Mouse (Mus musculus) midbrain, embryonic 10.5 days (tissue): ENCODE data around the gene Gm20388. TPM values are rescaled to one million over a fixed set of nuclear protein-coding genes. Genes with fewer than 3 reads are reported as not detected.

Source experiments
- DNase-seq: peaks from one replicate; pipeline ENCODE4 v3.0.0-alpha.2; 2017; ENCODE audit warnings: low spot score
- H3K27ac ChIP-seq: fragments of 300-500 bp; sonication (generic); replicated peaks from 2 replicates; pipeline ENCODE4 v1.5.1; 2016; ENCODE audit warnings: mild to moderate bottlenecking
- H3K27me3 ChIP-seq: fragments of 300-500 bp; sonication (generic); 2 replicates; pipeline ENCODE4 v1.6.1; 2016; ENCODE audit warnings: low read depth, mild to moderate bottlenecking; ENCODE audit not compliant: poor library complexity, severe bottlenecking
- H3K36me3 ChIP-seq: fragments of 300-500 bp; sonication (generic); 2 replicates; pipeline ENCODE4 v1.6.1; 2016; ENCODE audit warnings: mild to moderate bottlenecking, moderate library complexity
- H3K4me1 ChIP-seq: fragments of 300-500 bp; sonication (generic); 2 replicates; pipeline ENCODE4 v1.6.1; 2016
- H3K4me3 ChIP-seq: fragments of 300-500 bp; sonication (generic); 2 replicates; pipeline ENCODE4 v1.5.1; 2016; ENCODE audit warnings: mild to moderate bottlenecking, moderate library complexity
- H3K9me3 ChIP-seq: fragments of 300-500 bp; sonication (generic); replicated peaks from 2 replicates; pipeline ENCODE4 v1.6.1; 2016; ENCODE audit warnings: mild to moderate bottlenecking
- WGBS: fragments of 180-500 bp; shearing (Covaris S2); methylation state at CpG from one replicate; pipeline ENCODE4 v1.1.7; 2016; 5-methylcytosine and 5-hydroxymethylcytosine counted together
- polyA plus RNA-seq: library from polyadenylated mRNA; unstranded; fragments of >200 nt; fragmentation: Nextera tagmentation; extraction: Ambion mirVana; gene quantifications from 2 replicates; pipeline ENCODE4 v1.2.1, GENCODE M21; 2016

Gene Gm20388
- polyA plus RNA-seq, 1 experiment from 2014 or later, result 7.1 TPM

GRCm38 (mm10) chr8:122157689-122158088, 2247.0 kb downstream of the Gm20388 start:
- DNase-seq, result no peak
- no peaks in the 10 kb centered on the region for H3K9me3 ChIP-seq
- H3K27me3 ChIP-seq, result no peaks in the 10 kb centered on the region
- 80% methylated on average over 12 of the region's 12 CpGs for WGBS
- H3K4me1 ChIP-seq, result peaks cover 20% of the 10 kb centered on the region
- H3K4me3 ChIP-seq, result no peak overlapping the region
- H3K27ac ChIP-seq, result no peak overlapping the region
- H3K36me3 ChIP-seq, result no peaks in the 10 kb centered on the region

DNA sequence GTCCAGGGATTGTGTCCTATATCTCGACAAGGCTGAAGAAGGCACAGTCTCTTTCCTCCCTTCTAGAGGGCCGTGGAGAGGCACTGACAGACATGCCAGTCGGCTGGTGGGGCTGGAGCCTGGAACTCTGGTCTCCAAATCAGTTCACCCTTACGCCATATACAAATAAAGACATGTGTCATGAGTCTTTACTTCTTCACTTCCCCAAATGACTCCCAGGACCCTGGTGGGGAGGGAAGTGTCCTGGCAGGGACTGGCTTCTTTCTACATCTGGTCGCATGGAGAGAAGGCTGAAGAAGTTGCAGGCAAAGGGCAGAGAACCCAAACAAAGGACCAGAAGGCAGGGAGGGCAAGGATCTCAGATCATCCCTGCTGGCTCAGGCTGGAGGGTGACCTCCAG, 2249.5 kb downstream of the Gm20388 start:
- Histone ChIP-seq H3K4me1 (peaks cover 12% of the 10 kb centered on the region), H3K36me3 (no peaks in the 10 kb centered on the region), H3K4me3 (no peak overlapping the region), H3K9me3 (no peaks in the 10 kb centered on the region), H3K27ac (no peak overlapping the region), H3K27me3 (no peaks in the 10 kb centered on the region)
- WGBS, result 82% methylated on average over 5 of the region's 5 CpGs
- DNase-seq, result no peak

DNA sequence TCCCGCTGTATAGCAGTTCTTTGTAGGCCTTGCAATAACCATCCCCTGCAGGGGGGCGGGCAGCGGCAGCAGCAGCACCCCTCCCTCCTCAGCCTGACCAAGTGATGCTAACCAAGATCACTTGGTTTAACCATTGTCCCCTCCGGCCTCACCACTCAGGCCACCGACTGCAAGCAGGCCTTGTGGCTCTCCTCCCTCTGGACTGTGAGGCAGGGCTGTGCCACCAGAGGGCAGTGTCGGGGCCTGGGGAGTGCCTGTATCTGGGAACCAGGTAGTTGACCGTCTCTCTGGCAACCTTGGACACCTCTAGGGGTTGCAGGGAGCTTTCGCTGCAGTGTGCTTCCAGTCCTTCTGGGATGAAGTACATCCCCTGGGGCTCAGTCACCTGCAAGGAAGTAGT, 2252.4 kb downstream of the Gm20388 start:
- DNase-seq, result peak; percentile 74
- 36% methylated on average over 8 of the region's 8 CpGs for WGBS
- Histone ChIP-seq H3K27me3 (no peaks in the 10 kb centered on the region), H3K4me3 (no peak overlapping the region), H3K9me3 (no peaks in the 10 kb centered on the region), H3K4me1 (0 out of 2 replicates have a peak, but pooled peaks cover 6% of the 10 kb centered on the region), H3K36me3 (no peaks in the 10 kb centered on the region), H3K27ac (no peak overlapping the region)

DNA sequence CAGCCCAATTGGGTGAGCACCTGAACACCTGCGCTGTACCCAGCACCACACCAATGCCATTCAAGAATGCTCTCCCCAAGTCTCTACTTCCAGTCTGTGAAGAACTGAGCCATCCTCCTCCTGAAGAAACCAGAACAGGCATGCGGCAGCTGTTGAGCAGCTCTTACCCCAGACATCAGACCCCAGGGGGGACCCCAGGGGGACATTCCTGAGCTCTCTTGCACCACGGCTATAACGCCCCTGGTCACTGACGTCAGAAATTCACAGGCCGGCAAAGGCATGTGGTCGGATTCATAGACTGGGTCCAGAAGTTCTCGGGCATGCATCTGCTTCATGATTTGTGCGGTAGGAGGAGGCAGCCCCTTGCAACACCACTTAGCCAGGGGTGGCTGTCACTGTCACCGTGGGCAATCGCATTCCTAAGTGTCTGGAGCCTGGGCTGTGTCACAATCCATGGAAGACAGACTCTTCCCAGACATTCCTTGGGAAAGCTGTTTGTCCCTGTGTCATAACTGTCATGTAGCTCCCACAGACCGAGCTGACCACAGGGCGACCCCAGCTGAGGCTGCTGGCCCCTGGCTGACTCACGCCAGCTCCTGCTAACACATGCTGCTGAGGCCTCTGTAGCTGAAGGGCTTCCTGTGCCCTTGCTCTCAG, 2256.7 kb downstream of the Gm20388 start:
- no peak for DNase-seq
- 0 out of 2 replicates have a peak, but pooled peaks cover 6% of the 10 kb centered on the region for H3K4me1 ChIP-seq
- H3K27ac ChIP-seq, result no peak overlapping the region
- no peaks in the 10 kb centered on the region for H3K9me3 ChIP-seq
- 73% methylated on average over 14 of the region's 14 CpGs for WGBS
- H3K27me3 ChIP-seq, result no peaks in the 10 kb centered on the region
- H3K36me3 ChIP-seq, result no peaks in the 10 kb centered on the region
- H3K4me3 ChIP-seq, result no peak overlapping the region

DNA sequence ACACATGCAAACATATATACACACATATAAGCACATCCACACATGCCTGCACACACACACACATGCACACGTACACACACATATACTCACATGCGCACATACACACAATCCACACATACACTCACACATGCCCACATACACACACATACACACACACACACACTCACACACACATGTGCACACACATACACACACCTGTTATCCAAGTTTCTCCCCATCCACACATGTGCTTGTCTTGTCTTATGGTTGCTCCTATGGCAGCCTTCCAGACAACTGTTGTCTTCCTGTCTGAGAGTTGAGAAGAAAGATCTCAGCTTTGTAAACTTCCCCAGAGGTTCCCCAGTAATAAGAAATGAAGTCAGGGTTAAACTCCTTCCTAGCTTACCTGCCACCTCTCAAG, 2258.8 kb downstream of the Gm20388 start:
- no peak overlapping the region for H3K27ac ChIP-seq
- no peaks in the 10 kb centered on the region for H3K36me3 ChIP-seq
- no peaks in the 10 kb centered on the region for H3K9me3 ChIP-seq
- H3K4me3 ChIP-seq, result no peak overlapping the region
- no peak for DNase-seq
- 94% methylated on average over 2 of the region's 2 CpGs for WGBS
- H3K27me3 ChIP-seq, result no peaks in the 10 kb centered on the region
- H3K4me1 ChIP-seq, result peaks cover 8% of the 10 kb centered on the region

GRCm38 (mm10) chr8:122171823-122172222, 2261.2 kb downstream of the Gm20388 start:
- DNase-seq, result no peak
- 88% methylated on average over 4 of the region's 4 CpGs for WGBS
- no peak overlapping the region for H3K4me3 ChIP-seq
- no peaks in the 10 kb centered on the region for H3K9me3 ChIP-seq
- H3K27ac ChIP-seq, result no peak overlapping the region
- peaks cover 11% of the 10 kb centered on the region for H3K4me1 ChIP-seq
- no peaks in the 10 kb centered on the region for H3K27me3 ChIP-seq
- H3K36me3 ChIP-seq, result no peaks in the 10 kb centered on the region

- no peak overlapping the region for H3K27ac ChIP-seq
- H3K4me3 ChIP-seq, result no peak overlapping the region
- no peak for DNase-seq
- H3K9me3 ChIP-seq, result no peaks in the 10 kb centered on the region
- H3K27me3 ChIP-seq, result no peaks in the 10 kb centered on the region
- peaks cover 9% of the 10 kb centered on the region for H3K4me1 ChIP-seq
- no peaks in the 10 kb centered on the region for H3K36me3 ChIP-seq
- 47% methylated on average over 10 of the region's 10 CpGs for WGBS
These were observed 2263.7 kb downstream of the Gm20388 start for GRCm38 (mm10) chr8:122174133-122174930.

DNA sequence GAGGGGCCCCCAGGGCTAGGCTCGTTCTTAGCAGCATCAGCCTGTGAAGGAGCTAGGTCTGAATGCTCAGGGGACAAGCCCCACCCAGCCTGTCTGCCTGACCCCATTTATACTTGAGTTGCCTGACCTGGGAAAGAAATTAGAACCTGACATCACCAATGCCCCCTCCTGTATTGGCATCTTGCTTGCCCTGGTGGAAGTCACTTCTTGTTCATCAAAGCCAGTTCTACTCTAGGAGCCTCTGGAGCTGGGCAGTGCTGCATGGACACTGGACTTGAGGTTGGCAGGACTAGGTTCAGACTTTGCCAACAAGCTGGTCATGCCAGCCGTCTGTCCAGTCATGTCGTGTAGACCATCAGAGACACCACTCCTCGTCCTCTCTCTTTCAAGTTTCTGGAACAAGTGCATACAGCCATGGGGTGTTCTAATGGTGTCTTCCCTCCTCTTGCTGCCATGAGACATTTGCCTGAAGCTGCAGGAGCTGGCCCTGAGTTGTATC, 2267.8 kb downstream of the Gm20388 start:
- H3K27me3 ChIP-seq, result no peaks in the 10 kb centered on the region
- H3K9me3 ChIP-seq, result no peaks in the 10 kb centered on the region
- H3K4me1 ChIP-seq, result peaks cover 14% of the 10 kb centered on the region
- no peak for DNase-seq
- WGBS, result 76% methylated on average over 4 of the region's 4 CpGs
- no peak overlapping the region for H3K27ac ChIP-seq
- no peaks in the 10 kb centered on the region for H3K36me3 ChIP-seq
- H3K4me3 ChIP-seq, result no peak overlapping the region

DNA sequence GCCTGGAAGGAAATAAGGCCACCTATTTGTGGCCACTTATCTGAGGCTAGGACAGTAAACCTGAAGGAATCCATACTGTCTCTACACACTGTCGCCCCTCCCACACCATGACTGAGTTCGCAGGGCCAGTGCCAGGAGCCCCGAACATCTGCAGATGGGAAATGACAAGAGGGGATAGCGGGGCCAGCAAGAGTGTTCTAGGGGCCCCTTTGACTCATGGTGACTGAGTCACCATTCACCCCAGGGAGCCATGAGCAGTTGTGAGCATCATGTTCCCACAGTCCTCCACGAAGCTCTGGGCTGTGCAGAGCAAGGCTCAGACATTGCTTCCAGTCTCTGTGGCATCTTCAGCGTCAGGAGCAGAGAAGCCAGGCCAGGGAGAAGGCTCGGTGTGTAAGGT, 2268.7 kb downstream of the Gm20388 start:
- no peaks in the 10 kb centered on the region for H3K36me3 ChIP-seq
- H3K27me3 ChIP-seq, result no peaks in the 10 kb centered on the region
- peaks cover 10% of the 10 kb centered on the region for H3K4me1 ChIP-seq
- H3K9me3 ChIP-seq, result no peaks in the 10 kb centered on the region
- no peak overlapping the region for H3K4me3 ChIP-seq
- WGBS, result 86% methylated on average over 7 of the region's 7 CpGs
- no peak overlapping the region for H3K27ac ChIP-seq
- no peak for DNase-seq

DNA sequence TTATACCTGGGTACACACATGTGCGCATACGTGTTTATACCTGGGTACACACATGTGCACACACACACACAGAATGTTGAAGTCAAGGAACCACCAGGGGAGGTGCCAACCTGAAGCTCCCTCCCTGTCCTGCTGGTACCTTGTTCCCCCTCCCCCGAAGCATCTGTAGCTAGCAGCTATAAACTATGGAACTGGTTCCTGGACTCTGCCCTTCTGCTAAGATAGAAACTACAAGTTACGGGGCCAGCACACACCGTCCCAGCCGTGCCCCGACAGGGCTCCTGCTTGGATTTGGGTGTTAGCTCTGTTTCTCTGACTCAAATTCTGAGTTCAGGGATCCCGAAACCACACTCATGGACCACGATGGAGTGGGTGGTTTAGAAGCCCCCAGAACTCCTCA, 2269.5 kb downstream of the Gm20388 start:
- no peaks in the 10 kb centered on the region for H3K9me3 ChIP-seq
- no peak overlapping the region for H3K4me3 ChIP-seq
- H3K27ac ChIP-seq, result no peak overlapping the region
- H3K27me3 ChIP-seq, result no peaks in the 10 kb centered on the region
- H3K4me1 ChIP-seq, result peaks cover 6% of the 10 kb centered on the region; the same call in 1 of the 2 replicates
- WGBS, result 92% methylated on average over 9 of the region's 9 CpGs
- H3K36me3 ChIP-seq, result no peaks in the 10 kb centered on the region
- no peak for DNase-seq

DNA sequence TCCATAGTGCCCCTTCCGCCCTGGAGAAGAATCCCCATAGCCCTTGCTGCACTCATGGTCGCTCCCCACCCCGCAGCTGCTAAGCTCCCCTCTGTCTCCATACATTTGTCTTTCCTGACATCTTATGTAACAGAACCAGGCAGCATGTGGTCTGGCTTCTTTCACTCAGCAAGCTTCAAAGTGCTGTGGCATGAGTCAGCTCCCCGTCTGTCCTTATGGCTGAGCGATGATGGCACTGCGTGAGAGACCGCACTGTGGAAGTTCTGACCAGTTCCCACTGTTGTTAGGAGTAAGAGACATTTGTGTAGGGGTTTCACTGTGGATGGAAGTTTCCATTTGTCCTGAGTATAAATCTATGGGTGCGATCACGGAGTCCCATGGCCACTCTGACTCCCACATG, 2270.8 kb downstream of the Gm20388 start:
- no peak overlapping the region for H3K27ac ChIP-seq
- no peak overlapping the region for H3K4me3 ChIP-seq
- no peak for DNase-seq
- no peaks in the 10 kb centered on the region for H3K27me3 ChIP-seq
- peaks cover 6% of the 10 kb centered on the region; the same call in 1 of the 2 replicates for H3K4me1 ChIP-seq
- WGBS, result 87% methylated on average over 9 of the region's 9 CpGs
- no peaks in the 10 kb centered on the region for H3K9me3 ChIP-seq
- H3K36me3 ChIP-seq, result no peaks in the 10 kb centered on the region

DNA sequence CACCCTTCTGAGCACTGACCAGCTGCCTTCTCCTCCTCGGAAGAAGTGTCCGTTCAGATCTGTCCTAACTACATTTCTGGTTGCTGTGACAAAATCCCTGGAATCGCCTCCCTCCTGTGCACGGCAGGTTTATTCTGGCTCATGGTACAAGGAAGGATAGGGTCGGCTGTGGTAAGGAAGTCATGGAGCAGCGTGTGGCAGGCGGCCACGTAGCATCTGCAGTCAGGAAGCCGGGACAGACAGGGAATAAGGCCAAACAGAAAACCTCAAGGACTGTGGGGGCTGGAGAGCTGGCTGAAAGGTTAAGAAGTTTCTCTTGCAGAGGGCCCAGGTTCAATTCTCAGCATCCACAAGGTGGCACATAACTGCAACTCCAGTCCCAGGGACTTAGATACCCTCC, 2271.3 kb downstream of the Gm20388 start:
- no peaks in the 10 kb centered on the region for H3K27me3 ChIP-seq
- no peaks in the 10 kb centered on the region for H3K9me3 ChIP-seq
- no peaks in the 10 kb centered on the region for H3K36me3 ChIP-seq
- H3K27ac ChIP-seq, result no peak overlapping the region
- DNase-seq, result no peak
- H3K4me3 ChIP-seq, result no peak overlapping the region
- 80% methylated on average over 9 of the region's 9 CpGs for WGBS
- H3K4me1 ChIP-seq, result peaks cover 6% of the 10 kb centered on the region; the same call in 1 of the 2 replicates

- peaks cover 6% of the 10 kb centered on the region; the same call in 1 of the 2 replicates for H3K4me1 ChIP-seq
- DNase-seq, result no peak
- no peak overlapping the region for H3K27ac ChIP-seq
- no peaks in the 10 kb centered on the region for H3K36me3 ChIP-seq
- WGBS, result 92% methylated on average over 19 of the region's 19 CpGs
- no peaks in the 10 kb centered on the region for H3K27me3 ChIP-seq
- H3K9me3 ChIP-seq, result no peaks in the 10 kb centered on the region
- H3K4me3 ChIP-seq, result no peak overlapping the region
These were observed 2275.8 kb downstream of the Gm20388 start for GRCm38 (mm10) chr8:122186363-122186974.
